Mouse (Mus musculus): Measurements from ENCODE around the gene Gm44805. TPM values are rescaled to one million over a fixed set of nuclear protein-coding genes. Genes with fewer than 3 reads are reported as not detected.

Gm44805 gene
- polyA plus RNA-seq, 1 experiment from 2014 or later = 1.2 TPM

GRCm38 (mm10) chr7:19668947-19669721, 12.1 kb downstream of the Gm44805 start:
- Histone ChIP-seq H3K4me1 (replicated peaks) (peaks cover 8% of the 10 kb centered on the region), H3K36me3 (no peaks in the 10 kb centered on the region), H3K9me3 (no peaks in the 10 kb centered on the region), H3K27me3 (replicated peaks) (no peaks in the 10 kb centered on the region), H3K4me2 (replicated peaks) (peak overlapping the region; percentile 44), H3K4me3 (replicated peaks) (0 out of 2 replicates have a peak overlapping the region, but pooled peaks have one; percentile 7), H3K9ac (peak overlapping the region; percentile 24; the same call in 1 of the 2 replicates), H3K27ac (peak overlapping the region; percentile 80)
- ATAC-seq = peak; percentile 81
- 9% methylated on average over 10 of the region's 10 CpGs for WGBS

- no peaks in the 10 kb centered on the region for H3K9me3 ChIP-seq
- H3K4me3 ChIP-seq (replicated peaks) = no peak overlapping the region
- peaks cover 21% of the 10 kb centered on the region for H3K4me1 ChIP-seq (replicated peaks)
- no peaks in the 10 kb centered on the region for H3K36me3 ChIP-seq
- 69% methylated on average over 2 of the region's 2 CpGs for WGBS
- ATAC-seq = no peak
- no peak overlapping the region for H3K9ac ChIP-seq
- no peak overlapping the region for H3K4me2 ChIP-seq (replicated peaks)
- no peaks in the 10 kb centered on the region for H3K27me3 ChIP-seq (replicated peaks)
- no peak overlapping the region for H3K27ac ChIP-seq
Observed at GRCm38 (mm10) chr7:19667434-19667833, 13.8 kb downstream of the Gm44805 start.

DNA sequence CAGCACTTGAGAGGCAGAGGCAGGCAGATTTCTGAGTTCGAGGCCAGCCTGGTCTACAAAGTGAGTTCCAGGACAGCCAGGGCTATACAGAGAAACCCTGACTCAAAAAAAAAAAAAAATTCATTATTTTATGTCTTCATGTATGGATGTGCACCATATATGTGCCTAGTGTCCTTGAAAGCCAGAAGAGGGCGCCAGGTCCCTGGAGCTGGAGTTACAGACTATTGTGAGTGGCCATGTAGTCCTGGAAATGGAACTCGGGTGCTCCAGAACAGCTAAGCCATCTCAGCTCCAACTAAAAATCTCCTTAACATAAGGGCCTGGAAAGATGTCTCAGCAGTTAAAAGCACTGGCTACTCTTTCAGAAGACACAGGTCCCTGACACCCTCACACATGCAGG, 14.5 kb downstream of the Gm44805 start:
- 64% methylated on average over 3 of the region's 3 CpGs for WGBS
- no peak overlapping the region for H3K4me3 ChIP-seq (replicated peaks)
- no peaks in the 10 kb centered on the region for H3K27me3 ChIP-seq (replicated peaks)
- H3K36me3 ChIP-seq = no peaks in the 10 kb centered on the region
- H3K27ac ChIP-seq = no peak overlapping the region
- H3K9me3 ChIP-seq = no peaks in the 10 kb centered on the region
- H3K4me1 ChIP-seq (replicated peaks) = peaks cover 21% of the 10 kb centered on the region
- ATAC-seq = no peak
- no peak overlapping the region for H3K9ac ChIP-seq
- H3K4me2 ChIP-seq (replicated peaks) = no peak overlapping the region

- no peaks in the 10 kb centered on the region for H3K27me3 ChIP-seq (replicated peaks)
- H3K27ac ChIP-seq = peak within 1 kb of the TSS; percentile 88
- peak within 1 kb of the TSS; percentile 95 for H3K4me3 ChIP-seq (replicated peaks)
- peak within 1 kb of the TSS; percentile 86 for H3K9ac ChIP-seq
- under 1% methylated on average over 63 of the region's 63 CpGs for WGBS
- ATAC-seq = peak; percentile 87
- peaks cover 21% of the 10 kb centered on the region for H3K4me1 ChIP-seq (replicated peaks)
- H3K36me3 ChIP-seq = no peaks in the 10 kb centered on the region
- peak within 1 kb of the TSS; percentile 72 for H3K4me2 ChIP-seq (replicated peaks)
- H3K9me3 ChIP-seq = no peaks in the 10 kb centered on the region
Observed at GRCm38 (mm10) chr7:19664955-19665841, 16.0 kb downstream of the Gm44805 start, which contains the start of gene Clptm1. Gene Clptm1 (minus strand): TSS chr7:19665033.

- H3K27me3 ChIP-seq (replicated peaks) = no peaks in the 10 kb centered on the region
- peak; percentile 52 for ATAC-seq
- peak overlapping the region; percentile 88; the same call in 1 of the 2 replicates for H3K27ac ChIP-seq
- WGBS = under 1% methylated on average over 37 of the region's 37 CpGs
- no peaks in the 10 kb centered on the region for H3K9me3 ChIP-seq
- peak overlapping the region; percentile 72 for H3K4me2 ChIP-seq (replicated peaks)
- H3K9ac ChIP-seq = peak overlapping the region; percentile 86
- H3K4me1 ChIP-seq (replicated peaks) = peaks cover 21% of the 10 kb centered on the region
- H3K4me3 ChIP-seq (replicated peaks) = peak overlapping the region; percentile 95
- no peaks in the 10 kb centered on the region for H3K36me3 ChIP-seq
Observed at GRCm38 (mm10) chr7:19664455-19664954, 16.7 kb downstream of the Gm44805 start.

- H3K27ac ChIP-seq = no peak overlapping the region
- no peak for ATAC-seq
Observed at GRCm38 (mm10) chr7:19663940-19664339, 17.3 kb downstream of the Gm44805 start.

GRCm38 (mm10) chr7:19652614-19653013, 28.6 kb downstream of the Gm44805 start:
- no peak for ATAC-seq
- H3K27me3 ChIP-seq (replicated peaks) = no peaks in the 10 kb centered on the region
- H3K9ac ChIP-seq = no peak overlapping the region
- WGBS = 96% methylated on average over 2 of the region's 2 CpGs
- no peak overlapping the region for H3K4me2 ChIP-seq (replicated peaks)
- no peaks in the 10 kb centered on the region for H3K9me3 ChIP-seq
- H3K4me1 ChIP-seq (replicated peaks) = no peaks in the 10 kb centered on the region
- H3K36me3 ChIP-seq = peaks cover 65% of the 10 kb centered on the region
- no peak overlapping the region for H3K27ac ChIP-seq
- H3K4me3 ChIP-seq (replicated peaks) = no peak overlapping the region

More at GRCm38 (mm10) chr7:19663940-19664339, 17.3 kb downstream of the Gm44805 start:
- H3K9ac ChIP-seq = peak overlapping the region; percentile 86
- H3K36me3 ChIP-seq = no peaks in the 10 kb centered on the region
- peak overlapping the region; percentile 72 for H3K4me2 ChIP-seq (replicated peaks)
- peak overlapping the region; percentile 95 for H3K4me3 ChIP-seq (replicated peaks)
- H3K4me1 ChIP-seq (replicated peaks) = peaks cover 17% of the 10 kb centered on the region
- no peaks in the 10 kb centered on the region for H3K9me3 ChIP-seq
- WGBS = 9% methylated on average over 8 of the region's 8 CpGs
- no peaks in the 10 kb centered on the region for H3K27me3 ChIP-seq (replicated peaks)

DNA sequence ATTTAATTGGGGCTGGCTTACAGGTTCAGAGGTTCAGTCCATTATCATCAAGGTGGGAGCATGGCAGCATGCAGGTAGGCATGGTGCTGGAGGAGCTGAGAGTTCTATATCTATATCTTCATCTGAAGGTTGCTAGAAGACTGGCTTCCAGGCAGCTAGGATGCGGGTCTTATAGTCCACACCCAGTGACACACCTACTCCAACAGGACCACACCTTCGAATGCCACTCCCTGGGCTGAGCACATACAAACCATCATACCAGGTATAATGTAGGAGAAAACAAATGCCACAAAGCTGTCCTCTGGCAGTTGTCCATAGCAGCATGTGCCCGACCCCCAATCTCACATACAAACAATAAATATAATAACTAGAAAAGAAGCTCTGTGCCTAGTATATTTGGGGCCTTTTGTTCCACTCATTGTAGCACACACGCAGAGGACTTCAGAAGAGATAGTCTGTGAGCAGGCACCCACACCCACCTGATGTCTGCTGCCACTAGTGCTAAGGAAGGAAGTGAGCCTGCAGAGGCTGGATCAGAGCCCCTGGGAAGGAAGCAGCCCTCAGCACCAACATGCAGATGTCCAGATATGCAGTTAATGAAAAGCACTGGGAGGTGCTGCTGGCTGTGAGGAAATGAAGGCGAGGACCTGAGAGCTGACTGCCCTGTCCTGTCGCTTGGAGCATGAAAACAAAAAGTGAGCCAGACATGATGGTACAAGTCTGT, 30.0 kb downstream of the Gm44805 start:
- H3K9me3 ChIP-seq = no peaks in the 10 kb centered on the region
- no peak overlapping the region for H3K4me3 ChIP-seq (replicated peaks)
- H3K36me3 ChIP-seq = peaks cover 70% of the 10 kb centered on the region
- 86% methylated on average over 6 of the region's 6 CpGs for WGBS
- H3K4me1 ChIP-seq (replicated peaks) = no peaks in the 10 kb centered on the region
- H3K27me3 ChIP-seq (replicated peaks) = no peaks in the 10 kb centered on the region
- no peak overlapping the region for H3K27ac ChIP-seq
- no peak for ATAC-seq
- no peak overlapping the region for H3K9ac ChIP-seq
- no peak overlapping the region for H3K4me2 ChIP-seq (replicated peaks)

- Histone ChIP-seq H3K9ac (no peak overlapping the region), H3K4me3 (replicated peaks) (no peak overlapping the region), H3K36me3 (peaks cover 78% of the 10 kb centered on the region), H3K4me1 (replicated peaks) (no peaks in the 10 kb centered on the region), H3K9me3 (no peaks in the 10 kb centered on the region), H3K27me3 (replicated peaks) (no peaks in the 10 kb centered on the region), H3K4me2 (replicated peaks) (no peak overlapping the region), H3K27ac (no peak overlapping the region)
- no peak for ATAC-seq
- WGBS = 91% methylated on average over 4 of the region's 4 CpGs
Observed at GRCm38 (mm10) chr7:19641223-19641622, 40.0 kb downstream of the Gm44805 start.

DNA sequence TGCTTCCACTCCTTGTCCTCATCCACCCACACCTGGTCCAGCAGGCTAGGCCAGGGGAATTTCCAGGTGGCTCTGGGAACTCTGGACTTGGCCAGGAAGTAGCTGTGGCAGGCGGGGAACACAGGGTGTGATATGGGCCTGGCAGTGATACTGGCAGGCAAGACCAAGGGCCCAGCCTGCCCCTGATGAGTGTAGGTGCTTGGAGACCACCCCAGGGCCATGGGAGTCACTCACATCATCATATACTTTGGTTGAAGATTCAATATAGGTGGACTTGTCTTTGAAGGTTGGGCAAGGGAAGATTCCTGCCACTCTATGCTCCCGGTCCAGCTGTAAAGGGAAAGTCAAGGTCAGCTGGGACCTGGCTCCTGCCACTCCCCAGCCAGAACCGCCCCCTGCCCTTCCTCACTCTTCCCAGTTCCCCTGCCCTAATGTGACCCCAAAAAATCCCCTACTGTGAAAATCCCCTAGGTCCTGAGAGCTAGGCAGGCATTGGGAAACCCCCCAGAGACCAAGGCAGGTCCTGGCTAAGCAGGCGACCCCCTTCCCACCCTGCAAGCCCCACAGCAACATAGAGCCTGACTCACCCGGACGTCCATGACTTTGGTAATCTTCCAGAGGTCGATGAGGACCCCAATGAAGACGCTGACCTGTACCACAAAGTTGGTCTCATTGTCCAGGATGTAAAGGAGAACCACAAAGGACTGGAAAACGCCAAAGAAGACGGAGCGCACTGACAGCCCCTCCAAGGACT, 46.0 kb downstream of the Gm44805 start:
- 83% methylated on average over 11 of the region's 11 CpGs for WGBS
- Histone ChIP-seq H3K27ac (no peak overlapping the region), H3K4me1 (replicated peaks) (no peaks in the 10 kb centered on the region), H3K9ac (no peak overlapping the region), H3K9me3 (no peaks in the 10 kb centered on the region), H3K27me3 (replicated peaks) (no peaks in the 10 kb centered on the region), H3K4me2 (replicated peaks) (no peak overlapping the region), H3K36me3 (peaks cover 62% of the 10 kb centered on the region), H3K4me3 (replicated peaks) (no peak overlapping the region)
- ATAC-seq = no peak

DNA sequence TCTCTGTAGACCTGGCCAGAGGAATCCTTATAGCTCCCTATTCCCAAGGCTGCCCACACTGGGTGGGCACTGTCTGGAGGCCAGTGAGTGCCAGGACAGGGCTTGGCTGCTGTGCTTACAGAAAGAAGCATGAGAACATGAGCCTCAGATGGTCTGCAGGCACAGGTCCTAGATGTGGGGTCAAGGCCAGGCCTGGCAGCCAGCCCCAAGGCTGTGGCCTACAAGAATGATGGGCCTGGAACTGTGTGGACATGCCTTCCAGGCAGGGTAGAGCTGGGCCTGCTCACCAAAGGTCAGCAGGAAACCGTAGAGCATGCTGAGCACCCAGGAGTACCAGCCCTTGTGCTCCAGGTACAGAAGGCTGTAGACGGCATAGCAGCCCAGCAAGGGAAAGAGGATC, 46.6 kb downstream of the Gm44805 start:
- no peak overlapping the region for H3K9ac ChIP-seq
- peaks cover 61% of the 10 kb centered on the region for H3K36me3 ChIP-seq
- H3K27ac ChIP-seq = no peak overlapping the region
- no peaks in the 10 kb centered on the region for H3K27me3 ChIP-seq (replicated peaks)
- H3K4me2 ChIP-seq (replicated peaks) = no peak overlapping the region
- H3K4me3 ChIP-seq (replicated peaks) = no peak overlapping the region
- no peaks in the 10 kb centered on the region for H3K4me1 ChIP-seq (replicated peaks)
- 86% methylated on average over 2 of the region's 2 CpGs for WGBS
- H3K9me3 ChIP-seq = no peaks in the 10 kb centered on the region
- ATAC-seq = no peak

All from intestine, embryonic 15.5 days (tissue).